Mouse (Mus musculus) stomach, postnatal 0 days (tissue): ENCODE measurements around the gene Dpysl5. TPM values are rescaled to one million over a fixed set of nuclear protein-coding genes. Genes with fewer than 3 reads are reported as not detected.

Experiments
- ATAC-seq: fragments of 200-750 bp; cut with Nextera tagmentation; 2 replicates; pipeline ENCODE4 v1.8.0; 2017; ENCODE audit not compliant: low FRiP score, low TSS enrichment
- DNase-seq: peaks from one replicate; pipeline ENCODE4 v3.0.0-alpha.2; 2016; ENCODE audit warnings: low spot score
- H3K27ac ChIP-seq: fragments of 300-500 bp; sonication (generic); replicated peaks from 2 replicates; pipeline ENCODE4 v1.5.1; 2014; ENCODE audit warnings: mild to moderate bottlenecking, control low read depth
- H3K27me3 ChIP-seq: fragments of 300-500 bp; sonication (generic); 2 replicates; pipeline ENCODE4 v1.6.1; 2014; ENCODE audit warnings: low read length; ENCODE audit not compliant: control insufficient read depth, insufficient read depth
- H3K36me3 ChIP-seq: fragments of 300-500 bp; sonication (generic); 2 replicates; pipeline ENCODE4 v1.6.1; 2014; ENCODE audit warnings: low read length, mixed read lengths; ENCODE audit not compliant: control insufficient read depth, insufficient read depth
- H3K4me1 ChIP-seq: fragments of 300-500 bp; sonication (generic); replicated peaks from 2 replicates; pipeline ENCODE4 v1.6.1; 2014; ENCODE audit warnings: antibody characterized with exemption; ENCODE audit not compliant: control insufficient read depth, insufficient read depth
- H3K4me2 ChIP-seq: fragments of 300-500 bp; sonication (generic); replicated peaks from 2 replicates; pipeline ENCODE4 v1.6.1; 2014; ENCODE audit warnings: low read depth, mild to moderate bottlenecking, control low read depth, moderate library complexity
- H3K4me3 ChIP-seq: fragments of 300-500 bp; sonication (generic); 2 replicates; pipeline ENCODE4 v1.5.1; 2014; ENCODE audit warnings: low read depth, low read length, control low read depth
- H3K9ac ChIP-seq: fragments of 300-500 bp; sonication (generic); 2 replicates; pipeline ENCODE4 v1.6.1; 2014; ENCODE audit warnings: mild to moderate bottlenecking, low read length, control low read depth, mixed read lengths
- H3K9me3 ChIP-seq: fragments of 300-500 bp; sonication (generic); 2 replicates; pipeline ENCODE4 v1.6.1; 2016; ENCODE audit warnings: low read length; ENCODE audit not compliant: control insufficient read depth
- CTCF ChIP-seq: IDR thresholded peaks from 2 replicates; pipeline ENCODE4 v1.5.1; 2016; ENCODE audit warnings: antibody characterized with exemption, low read depth, mild to moderate bottlenecking, moderate library complexity
- EP300 ChIP-seq: optimal IDR thresholded peaks from 2 replicates; pipeline ENCODE3; 2016; ENCODE audit warnings: antibody characterized with exemption
- WGBS: fragments of 180-500 bp; shearing (Covaris S2); extraction: QIAGEN DNeasy Blood & Tissue Kit; methylation state at CpG from one replicate; pipeline ENCODE4 v1.1.7; 2014; 5-methylcytosine and 5-hydroxymethylcytosine counted together
- polyA plus RNA-seq: library from polyadenylated mRNA; unstranded; fragments of >200 nt; fragmentation: Nextera tagmentation; extraction: Ambion mirVana; gene quantifications from 2 replicates; pipeline ENCODE4 v1.2.1, GENCODE M21; 2015

Gene Dpysl5
- polyA plus RNA-seq, 1 experiment from 2014 or later: 1.7 TPM

- no peak for ATAC-seq
- Histone ChIP-seq H3K36me3 (no peaks in the 10 kb centered on the region), H3K27ac (no peak overlapping the region)
Measured at GRCm38 (mm10) chr5:30763511-30763830, 52.1 kb downstream of the Dpysl5 start.

DNA sequence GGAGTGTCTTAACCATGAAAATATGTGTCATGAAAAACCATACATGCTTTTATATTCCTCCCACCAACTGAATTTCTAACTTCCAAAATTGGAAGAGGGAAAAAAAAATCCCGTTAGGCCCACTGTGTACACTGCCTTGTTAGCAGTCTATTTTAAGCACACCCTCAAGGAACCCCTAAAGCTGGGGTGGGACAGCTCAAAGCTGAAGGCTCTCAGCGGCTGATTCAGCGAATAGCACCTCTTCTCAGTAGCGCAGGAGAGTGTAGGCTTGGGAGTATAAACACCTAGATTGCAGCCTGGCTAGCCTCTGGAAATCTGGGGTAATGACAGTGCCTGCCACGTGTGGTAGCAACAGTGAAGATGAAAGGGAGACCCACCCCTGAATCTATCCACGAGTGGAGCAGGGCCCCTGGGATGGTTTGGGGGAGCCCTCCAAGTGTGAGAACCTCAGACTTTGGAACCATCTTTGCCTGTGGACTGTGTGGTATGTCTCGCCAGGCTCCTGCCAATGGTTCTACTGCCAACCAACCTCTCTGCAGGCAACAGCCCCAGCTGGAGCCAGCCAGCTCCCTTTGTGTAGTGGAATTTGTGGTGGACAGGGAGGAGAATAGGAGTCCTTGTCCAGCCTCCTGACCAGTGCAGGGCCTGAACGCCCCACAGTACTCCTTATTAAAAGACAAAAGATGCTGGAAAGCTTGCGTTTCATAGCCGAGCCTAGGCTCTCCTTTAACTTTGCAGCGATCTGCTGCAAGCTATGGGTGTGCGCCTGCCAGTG lies 54.4 kb downstream of the Dpysl5 start:
- DNase-seq (no peak), ATAC-seq (no peak)
- TF ChIP-seq CTCF (no peak), EP300 (no peak)
- 71% methylated on average over 12 of the region's 12 CpGs for WGBS
- Histone ChIP-seq H3K4me2 (no peak overlapping the region), H3K9me3 (no peaks in the 10 kb centered on the region), H3K36me3 (no peaks in the 10 kb centered on the region), H3K4me1 (no peaks in the 10 kb centered on the region), H3K27ac (0 out of 2 replicates have a peak overlapping the region, but pooled peaks have one; percentile 8), H3K4me3 (no peak overlapping the region), H3K9ac (no peak overlapping the region), H3K27me3 (no peaks in the 10 kb centered on the region)

More at GRCm38 (mm10) chr5:30763511-30763830, 52.1 kb downstream of the Dpysl5 start:
- H3K9ac ChIP-seq: no peak overlapping the region
- WGBS: 74% methylated on average over 5 of the region's 5 CpGs
- no peak for DNase-seq
- no peak for TF ChIP-seq CTCF
- no peak for TF ChIP-seq EP300
- H3K4me3 ChIP-seq: no peak overlapping the region
- no peaks in the 10 kb centered on the region for H3K9me3 ChIP-seq
- no peaks in the 10 kb centered on the region for H3K27me3 ChIP-seq
- no peaks in the 10 kb centered on the region for H3K4me1 ChIP-seq
- no peak overlapping the region for H3K4me2 ChIP-seq

GRCm38 (mm10) chr5:30768082-30768481 lies 56.7 kb downstream of the Dpysl5 start:
- TF ChIP-seq EP300: no peak
- TF ChIP-seq CTCF: no peak
- Histone ChIP-seq H3K27me3 (no peaks in the 10 kb centered on the region), H3K36me3 (no peaks in the 10 kb centered on the region), H3K4me2 (no peak overlapping the region), H3K4me1 (no peaks in the 10 kb centered on the region), H3K4me3 (no peak overlapping the region), H3K27ac (0 out of 2 replicates have a peak overlapping the region, but pooled peaks have one; percentile 24), H3K9me3 (no peaks in the 10 kb centered on the region), H3K9ac (no peak overlapping the region)
- 0 out of 2 replicates have a peak, but pooled peaks have one; percentile 6 for ATAC-seq
- 63% methylated on average over 4 of the region's 4 CpGs for WGBS
- DNase-seq: no peak

DNA sequence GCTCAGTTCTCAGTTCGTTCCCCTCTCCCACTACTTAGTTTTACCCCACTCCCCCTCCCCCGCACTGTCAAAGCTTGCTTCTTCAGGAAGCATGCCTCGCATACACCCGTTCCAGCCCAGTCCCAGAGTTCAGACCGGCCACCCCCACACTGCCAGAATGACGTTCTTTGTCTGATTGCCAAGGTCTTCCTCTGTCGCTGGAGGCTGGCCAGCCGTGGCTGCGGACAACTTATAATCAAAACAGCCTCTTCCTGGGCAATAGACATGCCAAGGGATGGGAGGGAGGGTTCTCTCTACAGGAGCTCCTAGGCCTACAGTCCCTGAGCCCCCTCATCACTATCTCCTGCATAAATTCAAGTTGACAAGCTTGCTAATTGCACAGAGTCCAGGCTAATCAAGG lies 57.2 kb downstream of the Dpysl5 start:
- no peaks in the 10 kb centered on the region for H3K36me3 ChIP-seq
- no peaks in the 10 kb centered on the region for H3K9me3 ChIP-seq
- no peak overlapping the region for H3K4me2 ChIP-seq
- no peak overlapping the region for H3K4me3 ChIP-seq
- ATAC-seq: peak; percentile 59; the same call in 1 of the 2 replicates
- WGBS: 21% methylated on average over 9 of the region's 9 CpGs
- DNase-seq: peak; percentile 48
- TF ChIP-seq EP300 (no peak), CTCF (no peak)
- H3K27me3 ChIP-seq: no peaks in the 10 kb centered on the region
- H3K4me1 ChIP-seq: no peaks in the 10 kb centered on the region
- H3K9ac ChIP-seq: no peak overlapping the region
- no peak overlapping the region for H3K27ac ChIP-seq

- Histone ChIP-seq H3K4me2 (no peak overlapping the region), H3K4me3 (no peak overlapping the region), H3K9ac (no peak overlapping the region), H3K9me3 (no peaks in the 10 kb centered on the region), H3K27ac (no peak overlapping the region), H3K36me3 (no peaks in the 10 kb centered on the region), H3K4me1 (no peaks in the 10 kb centered on the region), H3K27me3 (no peaks in the 10 kb centered on the region)
- TF ChIP-seq CTCF (no peak), EP300 (no peak)
- ATAC-seq (no peak), DNase-seq (no peak)
- WGBS: 66% methylated on average over 9 of the region's 9 CpGs
Measured at GRCm38 (mm10) chr5:30769075-30769474, 57.7 kb downstream of the Dpysl5 start.
